Mouse (Mus musculus) testis, adult 2 months (tissue): ENCODE results near the gene Abcc6.
A peak's percentile ranks its signal among the peaks of the same experiment; 100 is the strongest.

Experiments
- CTCF ChIP-seq: fragments of 200-500 bp; IDR thresholded peaks from 2 replicates; pipeline ENCODE4 v1.5.1; 2012; ENCODE audit warnings: low read depth, mild to moderate bottlenecking, inconsistent platforms, low read length, moderate library complexity; ENCODE audit not compliant: control insufficient read depth, insufficient read depth, insufficient replicate concordance
- POLR2A ChIP-seq: fragments of 200-500 bp; IDR thresholded peaks from 2 replicates; pipeline ENCODE4 v1.6.1; 2012; ENCODE audit warnings: low read depth, mild to moderate bottlenecking, inconsistent platforms, low read length, moderate library complexity; ENCODE audit not compliant: control insufficient read depth

DNA sequence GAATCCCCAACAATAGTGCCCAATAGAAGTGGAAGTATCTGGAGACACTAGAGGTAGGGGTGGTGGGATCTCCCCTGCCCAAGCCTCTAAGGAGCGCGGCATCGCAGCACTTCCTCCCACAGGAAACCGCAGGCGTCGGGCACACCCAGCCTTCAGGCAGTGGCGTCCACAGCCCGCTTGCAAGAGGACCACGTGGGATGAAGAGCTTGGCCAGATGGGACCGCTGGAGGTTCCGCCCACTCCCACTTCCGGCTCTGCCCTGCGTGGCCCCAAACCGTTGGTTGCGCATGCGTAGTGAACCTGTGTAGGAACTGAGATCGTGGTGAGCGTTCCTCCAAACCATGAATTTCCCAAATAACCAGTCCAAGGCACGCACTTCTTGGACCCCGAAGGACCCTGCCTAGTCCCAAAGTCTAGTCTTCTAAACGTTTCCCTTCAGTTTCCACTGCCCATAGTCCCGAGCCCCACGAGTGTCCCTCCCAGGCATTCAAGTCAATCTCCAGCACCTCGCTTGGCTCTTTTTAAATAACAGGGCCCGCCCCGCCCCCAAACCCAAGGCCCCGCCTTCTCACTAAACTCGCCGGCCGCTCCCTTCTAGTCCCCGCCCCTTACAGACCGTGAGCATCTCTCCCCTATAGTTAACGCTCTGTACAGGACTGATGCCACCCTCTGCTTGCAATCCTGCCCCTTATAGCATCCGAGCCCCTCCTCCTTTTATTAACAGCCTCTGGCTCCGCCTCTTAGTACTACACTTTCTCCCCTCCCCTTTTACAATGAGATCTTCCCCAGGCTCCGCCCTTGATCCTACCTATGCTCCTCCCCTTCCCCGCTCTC is 107.0 kb downstream of the Abcc6 start:
- TF ChIP-seq POLR2A, result peak; percentile 80
- TF ChIP-seq CTCF, result no peak
